Mouse (Mus musculus): ENCODE results near the gene Kifc3. TPM values are rescaled to one million over a fixed set of nuclear protein-coding genes. Genes with fewer than 3 reads are reported as not detected.

The Kifc3 gene
- 4.4 and 6.2 TPM in 2 replicates for polyA plus RNA-seq (2015; fragmentation: Nextera tagmentation; extraction: Ambion mirVana)

GRCm38 (mm10) chr8:95202649-95203275 is at the start of gene Kifc3:
Gene Kifc3 (minus strand): TSS chr8:95202812.

GRCm38 (mm10) chr8:95080381-95081341 is 122.0 kb downstream of the Kifc3 start, which contains the start of gene Katnb1:
Gene Katnb1 (plus strand): TSS chr8:95081186.

GRCm38 (mm10) chr8:95054927-95055510 is 147.6 kb downstream of the Kifc3 start, which contains the start of gene Drc7:
Gene Drc7 (plus strand): TSS chr8:95055103.

Other genes with a start within 250 kb of the Kifc3 start
- gene Adgrg1, start 228.1 kb downstream of the Kifc3 start, polyA plus RNA-seq (2015; fragmentation: Nextera tagmentation; extraction: Ambion mirVana), result 37.9 and 40.2 TPM in 2 replicates
- 12.8 and 17.1 TPM in 2 replicates for gene Adgrg3, start 185.1 kb downstream of the Kifc3 start, polyA plus RNA-seq (2015; fragmentation: Nextera tagmentation; extraction: Ambion mirVana)
- 0.35 and 0.65 TPM in 2 replicates for gene Drc7, start 147.7 kb downstream of the Kifc3 start, polyA plus RNA-seq (2015; fragmentation: Nextera tagmentation; extraction: Ambion mirVana)
- 9.8 and 11.8 TPM in 2 replicates for gene Katnb1, start 121.6 kb downstream of the Kifc3 start, polyA plus RNA-seq (2015; fragmentation: Nextera tagmentation; extraction: Ambion mirVana)
- 0.61 and 1.3 TPM in 2 replicates for gene Cngb1, start 103.8 kb upstream of the Kifc3 start, polyA plus RNA-seq (2015; fragmentation: Nextera tagmentation; extraction: Ambion mirVana)
- 0.50 TPM in 1 of 2 replicates, not detected in the other for gene Tepp, start 107.8 kb upstream of the Kifc3 start, polyA plus RNA-seq (2015; fragmentation: Nextera tagmentation; extraction: Ambion mirVana)
- gene Zfp319, start 129.1 kb upstream of the Kifc3 start, polyA plus RNA-seq (2015; fragmentation: Nextera tagmentation; extraction: Ambion mirVana), result 1.7 and 2.0 TPM in 2 replicates
- gene Usb1, start 129.5 kb upstream of the Kifc3 start, polyA plus RNA-seq (2015; fragmentation: Nextera tagmentation; extraction: Ambion mirVana), result 14.3 and 16.1 TPM in 2 replicates
- gene Mmp15, start 149.5 kb upstream of the Kifc3 start, polyA plus RNA-seq (2015; fragmentation: Nextera tagmentation; extraction: Ambion mirVana), result 2.9 and 4.4 TPM in 2 replicates
- 70.0 and 79.3 TPM in 2 replicates for gene Cfap20, start 232.1 kb upstream of the Kifc3 start, polyA plus RNA-seq (2015; fragmentation: Nextera tagmentation; extraction: Ambion mirVana)

All from spleen, postnatal 0 days (tissue).